Mouse (Mus musculus): ENCODE data around the gene Gpr15.

The Gpr15 gene

DNA sequence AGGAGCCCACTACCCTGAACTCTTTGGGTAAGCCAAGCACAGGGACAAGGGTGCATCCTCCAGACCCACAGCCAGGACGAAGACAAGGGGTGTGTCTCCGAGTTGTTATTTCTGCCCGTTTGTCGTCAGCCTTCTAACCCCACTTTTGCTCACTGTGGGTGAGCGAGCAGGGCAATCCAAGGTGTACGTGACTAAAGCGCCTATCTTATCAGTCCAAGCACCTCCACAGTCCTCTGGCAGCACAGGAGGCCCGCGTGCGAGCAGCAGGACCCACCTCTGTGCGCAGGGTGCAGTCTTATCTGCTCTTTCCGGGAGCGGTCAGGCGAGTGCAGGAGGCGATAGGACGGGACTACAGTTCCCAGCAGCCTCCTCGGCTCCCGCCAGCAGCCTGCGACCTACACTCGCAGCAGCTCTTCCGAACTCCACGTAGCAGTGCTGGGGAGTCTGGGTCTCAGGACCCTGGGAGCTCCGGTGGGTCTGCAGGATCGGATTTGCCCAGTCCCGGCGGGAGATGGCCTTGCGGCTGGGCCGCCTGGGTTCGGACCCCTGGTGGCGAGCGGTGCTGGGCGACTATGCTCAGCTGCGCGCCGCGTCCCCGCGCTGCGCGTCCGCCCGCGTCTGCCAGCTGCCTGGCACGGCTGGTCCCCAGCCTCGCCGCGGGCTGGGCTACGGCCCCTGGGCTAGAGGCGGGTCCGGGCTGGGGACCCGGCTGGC lies 48.8 kb downstream of the Gpr15 start, which contains the start of gene Cpox:
Gene Cpox (plus strand): TSS at position 376 of the 714 bp plus-strand sequence.
- peak; percentile 88 for DNase-seq

GRCm38 (mm10) chr16:58669264-58669663 lies 49.6 kb downstream of the Gpr15 start:
- DNase-seq, result no peak

DNA sequence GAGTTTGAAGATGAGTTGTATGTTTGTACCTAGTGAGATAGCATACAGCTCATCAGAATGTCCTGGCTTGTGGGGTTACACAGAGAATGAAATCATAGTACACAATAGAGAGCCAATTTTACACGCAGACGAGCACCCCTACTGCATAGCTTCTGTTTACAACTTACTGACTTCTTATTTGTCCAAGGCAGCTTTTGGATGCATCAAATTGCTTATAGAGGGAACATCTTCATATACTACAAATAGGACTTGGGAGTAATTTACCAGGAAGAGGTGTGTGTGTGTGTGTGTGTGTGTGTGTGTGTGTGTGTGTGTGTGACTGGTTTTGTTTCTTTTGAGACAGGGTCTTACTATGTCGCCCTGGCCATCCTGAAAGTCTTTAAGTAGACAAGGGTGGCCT lies 50.3 kb downstream of the Gpr15 start:
- no peak for DNase-seq
